Comparison of ENCODE assay signal across 13 mouse cellular contexts in the genomic region with DNA sequence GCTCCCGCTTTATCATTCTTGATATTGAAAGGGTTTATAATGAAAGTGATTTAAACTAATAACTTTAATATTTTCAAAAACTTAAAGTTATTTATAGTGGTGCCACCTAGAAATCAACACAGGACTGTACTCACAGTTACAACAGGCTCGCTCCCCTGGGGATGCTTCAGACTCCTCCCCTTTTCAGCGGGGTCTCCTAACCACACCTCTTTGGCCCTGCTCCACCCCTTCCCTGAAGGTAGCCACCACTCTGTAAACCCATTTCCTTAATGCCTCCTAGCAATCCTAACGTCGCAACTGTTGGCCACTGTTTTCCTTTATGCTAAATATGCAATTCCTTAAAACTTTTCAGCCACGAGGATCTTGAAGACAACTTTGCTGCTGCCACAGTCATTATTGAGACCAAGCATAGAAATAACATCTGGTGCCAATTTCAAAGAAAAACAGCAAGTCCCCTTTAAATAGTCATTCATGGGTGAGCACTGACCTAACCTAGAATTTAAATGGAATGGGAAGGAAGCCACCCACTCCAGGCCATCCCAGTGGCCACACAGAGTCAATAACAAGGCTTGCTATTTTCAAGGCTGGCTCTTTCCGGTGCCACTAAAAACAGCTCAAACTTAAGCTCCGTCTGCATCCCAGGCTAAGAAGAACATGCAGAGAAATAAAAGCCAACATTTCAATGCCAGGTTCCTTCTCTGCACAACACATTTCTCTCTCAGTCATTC.
A peak's percentile ranks its signal among the peaks of the same experiment; 100 is the strongest.
DNase-seq lines count a peak whose midpoint lies in the region; ATAC-seq and TF ChIP-seq lines count a peak whose summit lies in the region.
"Had no signal": no experiment of that assay in that cellular context is flagged by ENCODE, and none has a peak within 500 bp of the region (broad histone marks: within the 10 kb centered on the region; RNA-seq: fewer than 3 reads in every experiment).

No protein-coding gene starts in this region.

- no peaks in the 10 kb centered on the region for H3K27me3 ChIP-seq in liver, postnatal 0 days (ENCODE audit: insufficient read depth, low read length)
- H3K27me3 ChIP-seq in embryonic facial prominence, embryonic 11.5 days (ENCODE audit: control insufficient read depth, insufficient read depth, low read length) = no peaks in the 10 kb centered on the region
- H3K27me3 ChIP-seq in limb, embryonic 15.5 days = no peaks in the 10 kb centered on the region
- H3K27me3 ChIP-seq in forebrain, embryonic 11.5 days (ENCODE audit: control insufficient read depth, insufficient read depth, low read length) = no peaks in the 10 kb centered on the region
- H3K27me3 ChIP-seq: midbrain, embryonic 12.5 days; neural tube, embryonic 13.5 days had no signal

- H3K4me3 ChIP-seq in liver, postnatal 0 days (ENCODE audit: low read depth, low read length) = no peak overlapping the region
- H3K4me3 ChIP-seq in embryonic facial prominence, embryonic 11.5 days (ENCODE audit: low read depth, low read length) = no peak overlapping the region
- no peak overlapping the region for H3K4me3 ChIP-seq in limb, embryonic 15.5 days
- no peak overlapping the region for H3K4me3 ChIP-seq in forebrain, embryonic 11.5 days (ENCODE audit: low read depth, low read length)
- H3K4me3 ChIP-seq: midbrain, embryonic 12.5 days; neural tube, embryonic 13.5 days had no signal

- TF ChIP-seq EP300 in liver, postnatal 0 days (IDR thresholded peaks at IDR 0.05; ENCODE audit: low read depth) = 0 out of 2 replicates have a peak, but pooled peaks have one; percentile 8

- no peak overlapping the region for H3K9ac ChIP-seq in liver, postnatal 0 days (replicated peaks)
- H3K9ac ChIP-seq in embryonic facial prominence, embryonic 11.5 days (replicated peaks; ENCODE audit: low read length) = no peak overlapping the region
- no peak overlapping the region for H3K9ac ChIP-seq in limb, embryonic 15.5 days
- H3K9ac ChIP-seq in forebrain, embryonic 11.5 days (ENCODE audit: low read length) = no peak overlapping the region
- H3K9ac ChIP-seq: lung, embryonic 14.5 days; midbrain, embryonic 12.5 days; neural tube, embryonic 13.5 days had no signal

- no peak for ATAC-seq in liver, postnatal 0 days
- no peak for ATAC-seq in embryonic facial prominence, embryonic 11.5 days (replicated peaks; ENCODE audit: insufficient number of reproducible peaks, low FRiP score, low TSS enrichment, low read depth)
- no peak for ATAC-seq in limb, embryonic 15.5 days (ENCODE audit: insufficient number of reproducible peaks, low FRiP score, low TSS enrichment, low read depth)
- no peak for ATAC-seq in forebrain, embryonic 11.5 days (replicated peaks; ENCODE audit: low FRiP score)
- ATAC-seq: CD4-positive, CD25-positive, alpha-beta regulatory T cell, adult 4 months had no signal

- H3K36me3 ChIP-seq in liver, postnatal 0 days (replicated peaks; ENCODE audit: insufficient read depth, low read length) = no peaks in the 10 kb centered on the region
- H3K36me3 ChIP-seq in embryonic facial prominence, embryonic 11.5 days (replicated peaks; ENCODE audit: control insufficient read depth, insufficient read depth, low read depth, low read length) = no peaks in the 10 kb centered on the region
- H3K36me3 ChIP-seq in limb, embryonic 15.5 days = no peaks in the 10 kb centered on the region
- H3K36me3 ChIP-seq in forebrain, embryonic 11.5 days (ENCODE audit: control insufficient read depth, insufficient read depth, low read length) = no peaks in the 10 kb centered on the region
- H3K36me3 ChIP-seq: midbrain, embryonic 12.5 days; neural tube, embryonic 13.5 days had no signal

- TF ChIP-seq CTCF in liver, postnatal 0 days (IDR thresholded peaks at IDR 0.05; ENCODE audit: low read depth) = no peak

- no peaks in the 10 kb centered on the region for H3K9me3 ChIP-seq in liver, postnatal 0 days (ENCODE audit: low read length)
- H3K9me3 ChIP-seq in embryonic facial prominence, embryonic 11.5 days (replicated peaks; ENCODE audit: control insufficient read depth, low read length) = no peaks in the 10 kb centered on the region
- no peaks in the 10 kb centered on the region for H3K9me3 ChIP-seq in limb, embryonic 15.5 days
- no peaks in the 10 kb centered on the region for H3K9me3 ChIP-seq in forebrain, embryonic 11.5 days (ENCODE audit: control insufficient read depth, low read length)
- H3K9me3 ChIP-seq: midbrain, embryonic 12.5 days; neural tube, embryonic 13.5 days had no signal

- no peak overlapping the region for H3K27ac ChIP-seq in liver, postnatal 0 days (ENCODE audit: low read depth)
- no peak overlapping the region for H3K27ac ChIP-seq in embryonic facial prominence, embryonic 11.5 days (replicated peaks; ENCODE audit: low read depth, low read length)
- peak overlapping the region; percentile 33 for H3K27ac ChIP-seq in limb, embryonic 15.5 days
- no peak overlapping the region for H3K27ac ChIP-seq in forebrain, embryonic 11.5 days (ENCODE audit: low read depth, low read length)
- H3K27ac ChIP-seq: midbrain, embryonic 12.5 days; neural tube, embryonic 13.5 days had no signal

- DNase-seq in gastrocnemius, postnatal 25 days = peak; percentile 27
- no peak for DNase-seq in gastrocnemius, postnatal 10 days
- DNase-seq in liver, postnatal 0 days = no peak
- no peak for DNase-seq in liver
- DNase-seq in embryonic facial prominence, embryonic 11.5 days (ENCODE audit: low spot score) = peak; percentile 29
- DNase-seq in forebrain, embryonic 11.5 days (ENCODE audit: low spot score) = no peak
- DNase-seq in cerebellum, adult 9-10 months = no peak
- DNase-seq: lung, embryonic 14.5 days; right cerebral cortex, postnatal 14 days had no signal

- H3K4me1 ChIP-seq in liver, postnatal 0 days (ENCODE audit: insufficient read depth) = no peaks in the 10 kb centered on the region
- no peaks in the 10 kb centered on the region for H3K4me1 ChIP-seq in embryonic facial prominence, embryonic 11.5 days (ENCODE audit: control insufficient read depth, insufficient read depth, low read length)
- peaks cover 28% of the 10 kb centered on the region for H3K4me1 ChIP-seq in limb, embryonic 15.5 days
- 0 out of 2 replicates have a peak, but pooled peaks cover 1% of the 10 kb centered on the region for H3K4me1 ChIP-seq in forebrain, embryonic 11.5 days (replicated peaks; ENCODE audit: control insufficient read depth, insufficient read depth, low read length)
- H3K4me1 ChIP-seq: midbrain, embryonic 12.5 days had no signal

- WGBS in liver, postnatal 0 days (ENCODE audit: insufficient replicate concordance) = 68% methylated on average over 8 of the region's 8 CpGs
- 35% methylated on average over 8 of the region's 8 CpGs for WGBS in embryonic facial prominence, embryonic 11.5 days
- WGBS in limb, embryonic 15.5 days = 47% methylated on average over 8 of the region's 8 CpGs
- WGBS in forebrain, embryonic 11.5 days = 73% methylated on average over 8 of the region's 8 CpGs

- H3K4me2 ChIP-seq in liver, postnatal 0 days (ENCODE audit: low read depth, low read length) = no peak overlapping the region
- no peak overlapping the region for H3K4me2 ChIP-seq in embryonic facial prominence, embryonic 11.5 days (ENCODE audit: low read depth, low read length)
- H3K4me2 ChIP-seq in limb, embryonic 15.5 days = no peak overlapping the region
- no peak overlapping the region for H3K4me2 ChIP-seq in forebrain, embryonic 11.5 days (ENCODE audit: low read depth, low read length, severe bottlenecking)
- H3K4me2 ChIP-seq: lung, embryonic 14.5 days; midbrain, embryonic 12.5 days; neural tube, embryonic 13.5 days had no signal

Comparison
In these comparisons a context has a peak if more than half of its experiments do, and no peak if none do; other contexts are left out.
1. DNase-seq: peak in gastrocnemius, postnatal 25 days (single experiment) and embryonic facial prominence, embryonic 11.5 days (single experiment); none in gastrocnemius, postnatal 10 days (single experiment), liver, postnatal 0 days (single experiment), liver (single experiment), forebrain, embryonic 11.5 days (single experiment) and cerebellum, adult 9-10 months (single experiment).